Mouse (Mus musculus) G1E (cell line): ENCODE measurements at regions not wholly inside any gene's neighbourhood (a gene's known extent, or its start where the extent isn't known, plus 50 kb on each side); places are given as distances from the start of the nearest gene placed in this dataset.

ENCODE experiments used
- CTCF ChIP-seq: IDR thresholded peaks from 2 replicates; pipeline ENCODE4 v1.5.1; 2012; ENCODE audit warnings: low read depth, low read length, inconsistent platforms, mixed read lengths
- GATA1 ChIP-seq: IDR thresholded peaks from 2 replicates; pipeline ENCODE4 v1.6.1; 2012; ENCODE audit warnings: borderline replicate concordance, low read length, inconsistent platforms, mixed read lengths
- GATA2 ChIP-seq: IDR thresholded peaks from 2 replicates; pipeline ENCODE4 v1.6.1; 2012; ENCODE audit warnings: low read depth, low read length, inconsistent platforms, borderline replicate concordance

DNA sequence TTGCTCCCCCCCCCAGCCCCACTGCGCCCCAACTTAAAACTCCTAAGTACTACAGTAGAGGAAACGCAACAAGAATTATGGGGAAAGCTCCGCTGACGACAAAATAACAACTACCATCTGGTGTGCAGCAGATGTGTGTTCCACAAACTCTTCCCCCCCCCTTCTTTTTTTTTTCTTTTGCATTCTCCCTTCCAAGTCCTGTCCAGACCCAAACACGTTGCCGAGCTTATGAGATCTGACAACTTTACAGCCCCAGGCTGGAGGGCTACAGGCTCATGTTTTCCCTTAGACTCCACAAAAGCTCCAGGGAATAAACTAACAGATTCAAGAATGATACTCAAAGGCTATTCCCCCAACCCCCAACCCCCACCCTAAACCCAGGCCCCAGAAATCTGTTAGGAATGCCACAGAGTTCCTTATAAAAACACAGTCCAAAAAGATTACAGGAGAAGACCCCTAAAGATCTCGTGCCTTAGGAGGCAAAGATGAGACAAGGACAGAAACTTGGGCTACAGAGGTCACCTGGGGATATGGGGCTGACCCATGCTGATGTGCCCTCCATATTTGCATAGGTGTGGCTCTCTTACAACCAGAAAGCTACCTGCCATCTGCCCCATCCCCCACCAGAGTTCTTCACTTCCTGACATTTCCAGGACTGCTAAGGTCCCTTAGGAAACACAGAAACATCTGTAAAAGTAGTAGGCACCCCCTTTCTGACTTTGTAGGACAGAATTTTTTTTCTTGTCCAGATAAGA lies 509.5 kb upstream of the Cited2 start:
- TF ChIP-seq CTCF (no peak), GATA1 (no peak), GATA2 (no peak)
